Mouse (Mus musculus): ENCODE data around the gene Gipr. TPM values are rescaled to one million over a fixed set of nuclear protein-coding genes. Genes with fewer than 3 reads are reported as not detected.

Gene Gipr
- 1.2 TPM in 2 replicates for polyA plus RNA-seq (2012; ENCODE audit: insufficient read depth, low replicate concordance)

DNA sequence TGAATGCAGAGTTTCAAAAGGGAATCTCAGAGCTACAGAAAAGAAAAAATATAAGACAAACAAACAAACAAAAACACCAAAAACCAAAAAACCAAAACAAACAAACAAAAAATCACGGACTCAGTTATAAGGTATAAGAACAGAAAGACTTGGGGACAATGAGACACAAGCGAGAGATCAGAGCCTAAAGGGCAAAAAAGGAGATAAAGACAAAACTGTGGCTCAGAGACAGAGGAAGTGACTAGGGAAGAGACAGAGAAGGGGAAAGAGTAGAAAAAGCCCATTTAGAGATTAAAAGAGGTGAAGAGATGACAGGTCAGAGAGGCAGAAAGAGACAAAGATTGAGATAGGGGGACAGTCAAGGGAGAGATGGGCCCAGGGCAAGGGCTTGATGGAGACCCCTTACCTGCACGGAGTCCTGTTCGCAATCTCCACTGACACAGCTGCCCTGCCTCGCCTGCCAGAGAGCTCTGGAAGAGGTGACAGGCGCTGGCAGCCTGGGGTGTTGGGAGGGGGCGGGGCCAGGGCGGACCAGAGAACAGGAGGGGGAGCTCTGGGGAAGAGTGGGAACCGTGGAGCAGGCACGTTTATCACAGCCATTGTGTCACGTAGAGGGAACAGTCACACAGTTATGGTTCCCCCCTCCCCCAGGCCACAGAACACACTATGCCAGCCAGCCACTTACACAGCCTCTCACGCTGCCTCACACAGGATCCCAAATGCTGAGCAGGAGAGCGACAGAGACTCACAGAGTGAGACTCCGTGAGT lies at the start of gene Gipr:
TSS of gene Gipr (minus strand) at position 472 of the 768 bp plus-strand sequence.
- TF ChIP-seq GATA1 (IDR thresholded peaks at IDR 0.05; ENCODE audit: borderline replicate concordance, low read length) = no peak
- TF ChIP-seq FLI1 (IDR thresholded peaks at IDR 0.05; ENCODE audit: low read length) = no peak
- H3K9me3 ChIP-seq = peaks cover 12% of the 10 kb centered on the region
- H3K27me3 ChIP-seq (replicated peaks) = peaks cover 74% of the 10 kb centered on the region
- H3K36me3 ChIP-seq (replicated peaks; ENCODE audit: low read length) = no peaks in the 10 kb centered on the region
- peaks cover 59% of the 10 kb centered on the region for H3K4me1 ChIP-seq
- H3K4me3 ChIP-seq (replicated peaks) = peak within 1 kb of the TSS; percentile 86

DNA sequence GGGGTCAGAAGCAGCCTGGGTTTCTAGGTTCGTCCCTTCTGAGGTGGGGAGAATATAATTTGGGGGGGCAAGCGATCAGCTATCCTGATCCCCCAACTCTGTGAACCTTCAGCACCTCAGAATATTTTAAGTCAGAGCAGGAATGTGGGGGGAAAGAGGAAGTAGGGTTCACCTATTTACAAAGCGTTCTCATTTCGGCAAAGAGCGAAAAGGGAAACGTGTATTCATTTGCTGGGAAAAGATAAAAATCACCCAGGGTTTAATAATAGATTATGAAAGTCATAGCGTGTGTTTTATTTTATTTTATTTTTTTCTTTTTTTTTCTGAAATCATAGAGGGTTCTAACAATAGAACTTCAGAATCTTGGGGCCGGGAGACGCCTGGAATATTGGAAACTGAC lies 49.0 kb upstream of the Gipr start:
- peaks cover 3% of the 10 kb centered on the region for H3K9me3 ChIP-seq
- no peak overlapping the region for H3K4me3 ChIP-seq (replicated peaks)
- TF ChIP-seq GATA1 (IDR thresholded peaks at IDR 0.05; ENCODE audit: borderline replicate concordance, low read length) = no peak
- no peak for TF ChIP-seq FLI1 (IDR thresholded peaks at IDR 0.05; ENCODE audit: low read length)
- peaks cover 43% of the 10 kb centered on the region for H3K27me3 ChIP-seq (replicated peaks)
- H3K4me1 ChIP-seq = peaks cover 67% of the 10 kb centered on the region
- H3K36me3 ChIP-seq (replicated peaks; ENCODE audit: low read length) = peaks cover 2% of the 10 kb centered on the region

- TF ChIP-seq GATA1 (IDR thresholded peaks at IDR 0.05; ENCODE audit: borderline replicate concordance, low read length) (no peak), FLI1 (IDR thresholded peaks at IDR 0.05; ENCODE audit: low read length) (no peak)
- Histone ChIP-seq H3K4me1 (peaks cover 72% of the 10 kb centered on the region), H3K27me3 (replicated peaks) (peaks cover 43% of the 10 kb centered on the region), H3K36me3 (replicated peaks; ENCODE audit: low read length) (peaks cover 3% of the 10 kb centered on the region), H3K4me3 (replicated peaks) (no peak overlapping the region), H3K9me3 (peaks cover 7% of the 10 kb centered on the region)
These were observed 48.4 kb upstream of the Gipr start for GRCm38 (mm10) chr7:19214369-19214768.

DNA sequence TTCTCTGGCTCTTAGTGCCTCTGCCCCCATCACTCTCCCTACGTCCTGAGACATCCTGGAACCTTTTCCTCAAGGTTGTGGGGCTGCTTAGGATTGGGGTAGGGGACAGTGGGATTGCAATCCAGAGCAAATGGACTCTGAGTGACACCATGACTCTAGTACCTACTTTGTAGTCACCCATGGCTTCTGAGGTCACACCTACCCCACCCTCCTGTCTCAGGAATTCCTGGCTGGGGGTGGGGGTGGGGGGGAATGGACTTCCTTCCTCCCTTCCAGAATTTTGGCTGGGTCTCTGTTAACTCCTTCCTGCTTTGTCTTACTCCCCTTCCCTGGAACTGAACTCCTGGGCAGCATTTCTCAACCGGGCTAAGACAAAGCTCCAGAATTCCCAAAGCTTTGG lies 47.5 kb upstream of the Gipr start:
- Histone ChIP-seq H3K4me3 (replicated peaks) (no peak overlapping the region), H3K4me1 (peaks cover 71% of the 10 kb centered on the region), H3K27me3 (replicated peaks) (peaks cover 43% of the 10 kb centered on the region), H3K36me3 (replicated peaks; ENCODE audit: low read length) (peaks cover 5% of the 10 kb centered on the region), H3K9me3 (peaks cover 7% of the 10 kb centered on the region)
- TF ChIP-seq GATA1 (IDR thresholded peaks at IDR 0.05; ENCODE audit: borderline replicate concordance, low read length) (no peak), FLI1 (IDR thresholded peaks at IDR 0.05; ENCODE audit: low read length) (no peak)

DNA sequence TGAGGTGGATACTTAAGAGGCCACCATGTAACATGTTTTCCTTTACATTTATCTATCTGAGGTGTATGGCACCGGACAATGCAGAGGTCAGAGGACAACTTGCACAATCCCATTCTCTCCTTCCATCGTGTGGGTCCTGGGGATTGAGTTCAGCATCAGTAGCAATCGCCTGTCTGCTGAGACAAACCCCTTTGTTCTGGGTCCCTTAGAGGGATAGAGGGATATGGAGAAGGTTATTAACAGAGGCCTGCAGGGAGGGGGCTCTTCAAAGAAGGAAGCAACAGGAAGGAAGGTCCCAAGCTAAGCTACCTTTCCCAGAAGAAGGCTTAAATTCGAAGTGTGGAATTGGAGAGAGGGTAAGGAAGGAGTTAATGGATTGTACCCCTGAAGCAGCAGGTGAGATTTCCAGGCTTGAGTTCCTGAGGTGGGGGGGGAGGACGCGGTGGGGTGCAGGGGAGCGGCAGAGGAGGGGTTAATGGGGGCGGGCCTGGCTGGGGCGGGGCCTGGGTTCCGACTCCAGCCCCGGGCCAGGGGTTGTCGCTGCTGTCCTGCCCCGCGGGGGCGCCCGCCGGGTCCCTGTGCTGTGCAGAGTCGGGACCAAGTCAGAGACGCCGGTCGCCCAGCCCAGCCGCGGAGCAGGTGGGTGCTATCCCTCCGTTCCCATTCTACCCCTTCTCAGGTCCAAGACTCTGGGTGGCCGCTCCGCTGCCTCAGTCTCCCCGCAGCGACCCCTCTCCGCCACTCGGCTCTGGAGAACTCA lies 46.2 kb upstream of the Gipr start, which contains the start of gene Gpr4:
TSS of gene Gpr4 (plus strand) at position 543 of the 760 bp plus-strand sequence.
- H3K4me3 ChIP-seq (replicated peaks) = peak within 1 kb of the TSS; percentile 50
- H3K9me3 ChIP-seq = peaks cover 7% of the 10 kb centered on the region
- TF ChIP-seq FLI1 (IDR thresholded peaks at IDR 0.05; ENCODE audit: low read length) (no peak), GATA1 (IDR thresholded peaks at IDR 0.05; ENCODE audit: borderline replicate concordance, low read length) (no peak)
- peaks cover 14% of the 10 kb centered on the region for H3K36me3 ChIP-seq (replicated peaks; ENCODE audit: low read length)
- H3K4me1 ChIP-seq = peaks cover 61% of the 10 kb centered on the region
- peaks cover 43% of the 10 kb centered on the region for H3K27me3 ChIP-seq (replicated peaks)

DNA sequence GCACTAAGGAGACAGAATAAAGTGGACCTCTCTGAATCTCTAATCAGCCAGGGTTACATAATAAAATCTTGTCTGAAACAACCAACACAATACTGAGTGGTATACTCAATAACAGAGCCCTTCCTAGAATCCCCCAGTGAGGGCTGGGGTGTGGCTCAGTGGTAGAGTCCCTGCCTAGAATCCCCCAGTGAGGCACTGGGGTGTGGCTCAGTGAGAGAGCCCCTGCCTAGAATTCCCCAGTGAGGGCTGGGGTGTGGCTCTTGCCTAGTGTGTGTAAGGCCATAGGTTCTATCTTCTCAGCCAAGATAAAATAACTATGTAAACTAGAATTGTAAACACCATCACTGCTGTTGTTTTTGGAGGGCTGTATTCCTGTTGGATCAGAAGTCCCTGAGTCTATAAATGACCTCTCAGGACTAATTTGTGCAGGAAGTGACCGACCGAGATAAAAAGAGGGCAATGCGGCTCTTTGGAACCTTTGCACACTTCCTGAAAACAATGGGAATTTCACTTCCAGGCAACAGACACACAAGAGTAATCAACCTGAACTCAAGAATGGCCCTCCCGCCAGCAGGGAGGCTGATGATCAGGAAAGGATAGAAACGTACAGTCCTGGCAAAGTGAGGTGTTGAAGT lies 45.2 kb upstream of the Gipr start:
- peaks cover 55% of the 10 kb centered on the region for H3K4me1 ChIP-seq
- peaks cover 39% of the 10 kb centered on the region for H3K27me3 ChIP-seq (replicated peaks)
- H3K4me3 ChIP-seq (replicated peaks) = no peak overlapping the region
- peaks cover 22% of the 10 kb centered on the region for H3K36me3 ChIP-seq (replicated peaks; ENCODE audit: low read length)
- TF ChIP-seq GATA1 (IDR thresholded peaks at IDR 0.05; ENCODE audit: borderline replicate concordance, low read length) (no peak), FLI1 (IDR thresholded peaks at IDR 0.05; ENCODE audit: low read length) (no peak)
- H3K9me3 ChIP-seq = peaks cover 7% of the 10 kb centered on the region

- Histone ChIP-seq H3K27me3 (replicated peaks) (peaks cover 37% of the 10 kb centered on the region), H3K9me3 (peaks cover 7% of the 10 kb centered on the region), H3K36me3 (replicated peaks; ENCODE audit: low read length) (peaks cover 33% of the 10 kb centered on the region), H3K4me1 (peaks cover 49% of the 10 kb centered on the region), H3K4me3 (replicated peaks) (no peak overlapping the region)
- TF ChIP-seq FLI1 (IDR thresholded peaks at IDR 0.05; ENCODE audit: low read length) (no peak), GATA1 (IDR thresholded peaks at IDR 0.05; ENCODE audit: borderline replicate concordance, low read length) (no peak)
These were observed 44.1 kb upstream of the Gipr start for GRCm38 (mm10) chr7:19210010-19210409.

DNA sequence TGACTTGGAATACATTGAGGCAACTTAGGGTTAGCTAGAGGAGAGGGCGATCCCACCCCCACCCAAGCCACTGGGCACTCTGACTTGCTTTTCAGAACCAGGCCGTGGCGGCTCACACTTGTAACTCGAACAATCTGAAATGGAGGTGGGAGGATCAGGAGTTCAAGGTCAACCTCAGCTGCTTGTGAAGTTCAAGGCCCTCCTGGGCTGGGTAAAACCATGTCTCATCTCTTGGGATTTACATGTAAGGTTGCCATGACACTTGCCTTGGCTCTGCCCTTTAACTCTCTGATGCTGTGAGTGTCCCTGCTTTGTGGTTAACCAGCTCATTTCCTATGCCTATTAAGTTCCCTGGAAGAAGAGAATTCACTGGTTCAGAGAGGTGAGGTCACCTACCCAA lies 43.6 kb upstream of the Gipr start:
- H3K36me3 ChIP-seq (replicated peaks; ENCODE audit: low read length) = peaks cover 38% of the 10 kb centered on the region
- H3K9me3 ChIP-seq = peaks cover 7% of the 10 kb centered on the region
- H3K4me1 ChIP-seq = peaks cover 45% of the 10 kb centered on the region
- H3K4me3 ChIP-seq (replicated peaks) = no peak overlapping the region
- TF ChIP-seq FLI1 (IDR thresholded peaks at IDR 0.05; ENCODE audit: low read length) (no peak), GATA1 (IDR thresholded peaks at IDR 0.05; ENCODE audit: borderline replicate concordance, low read length) (no peak)
- peaks cover 34% of the 10 kb centered on the region for H3K27me3 ChIP-seq (replicated peaks)

GRCm38 (mm10) chr7:19208944-19209472 lies 43.1 kb upstream of the Gipr start:
- peaks cover 43% of the 10 kb centered on the region for H3K36me3 ChIP-seq (replicated peaks; ENCODE audit: low read length)
- H3K4me3 ChIP-seq (replicated peaks) = no peak overlapping the region
- peaks cover 7% of the 10 kb centered on the region for H3K9me3 ChIP-seq
- peaks cover 40% of the 10 kb centered on the region for H3K4me1 ChIP-seq
- TF ChIP-seq GATA1 (IDR thresholded peaks at IDR 0.05; ENCODE audit: borderline replicate concordance, low read length) (no peak), FLI1 (IDR thresholded peaks at IDR 0.05; ENCODE audit: low read length) (no peak)
- peaks cover 29% of the 10 kb centered on the region for H3K27me3 ChIP-seq (replicated peaks)
